Mouse (Mus musculus): ENCODE measurements around the gene Sugct.

- TF ChIP-seq MAFK (IDR thresholded peaks at IDR 0.05; ENCODE audit: borderline replicate concordance, low read depth, low read length) (no peak; the same call in 1 of the 2 replicates), POLR2A (IDR thresholded peaks at IDR 0.05; ENCODE audit: control insufficient read depth in 1 of 2, insufficient read depth in 1 of 2, low read depth in 1 of 2, low read length in 2 of 2, poor library complexity in 1 of 2) (no peak), TAL1 (IDR thresholded peaks at IDR 0.05; ENCODE audit: low read length) (no peak), CTCF (IDR thresholded peaks at IDR 0.05 in 2 of 3, conservative IDR thresholded peaks at IDR 0.05 in 1 of 3; ENCODE audit: control insufficient read depth in 1 of 3, insufficient read depth in 1 of 3, low read depth in 2 of 3, low read length in 3 of 3, poor library complexity in 1 of 3, severe bottlenecking in 1 of 3) (no peak), SMC3 (IDR thresholded peaks at IDR 0.05; ENCODE audit: low read depth, low read length) (no peak)
Observed at GRCm38 (mm10) chr13:17701322-17701721, 6.0 kb upstream of the Sugct start.
